Mouse (Mus musculus) urinary bladder, postnatal 10 days (tissue): ENCODE data around the gene Midn.

ENCODE experiments used
- DNase-seq: peaks from one replicate; pipeline ENCODE4 v3.0.0; 2022; ENCODE audit warnings: low spot score

Midn gene

GRCm38 (mm10) chr10:80171760-80172526 is 23.9 kb downstream of the Midn start:
- DNase-seq: no peak

DNA sequence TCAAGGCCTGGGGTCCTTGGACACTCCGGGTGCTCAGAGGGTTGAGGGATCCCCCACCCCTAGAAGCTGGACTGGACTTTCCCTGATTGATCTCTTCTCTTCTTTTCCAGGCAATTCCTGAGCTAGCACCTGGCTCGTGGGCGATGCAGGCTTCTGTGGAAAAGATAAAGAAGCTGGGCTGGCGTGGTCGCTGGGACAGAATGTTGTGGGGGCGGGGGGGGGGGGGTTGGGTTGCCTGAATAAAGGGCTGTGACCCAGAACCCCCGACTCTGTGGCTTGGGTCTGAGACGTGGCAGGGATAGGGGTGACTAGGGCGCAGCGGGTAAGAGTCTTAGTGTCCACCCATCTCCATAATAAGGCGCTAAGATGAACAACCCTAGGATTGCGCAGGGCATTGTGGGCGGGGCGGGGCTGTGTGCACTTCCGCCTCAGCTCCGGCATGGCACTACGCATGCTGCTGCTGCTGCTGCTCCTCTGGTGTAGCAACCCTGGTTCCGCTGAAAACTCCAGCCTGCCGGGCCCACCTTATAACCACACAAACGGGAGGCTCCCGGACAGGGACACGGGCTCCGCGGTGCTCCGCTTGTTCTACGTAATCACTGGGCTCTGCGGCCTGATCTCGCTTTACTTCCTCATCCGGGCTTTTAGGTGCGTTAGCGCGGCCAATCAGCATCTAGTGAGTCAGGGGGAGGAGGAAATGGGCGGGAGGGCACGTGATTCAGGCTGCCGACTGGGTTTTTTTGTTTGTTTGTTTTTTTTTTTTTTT is 24.6 kb downstream of the Midn start, which contains the start of gene 1600002K03Rik:
TSS of gene 1600002K03Rik (plus strand) at position 418 of the 766 bp plus-strand sequence.
- peak; percentile 55 for DNase-seq

GRCm38 (mm10) chr10:80173358-80173757 is 25.3 kb downstream of the Midn start:
- no peak for DNase-seq

DNA sequence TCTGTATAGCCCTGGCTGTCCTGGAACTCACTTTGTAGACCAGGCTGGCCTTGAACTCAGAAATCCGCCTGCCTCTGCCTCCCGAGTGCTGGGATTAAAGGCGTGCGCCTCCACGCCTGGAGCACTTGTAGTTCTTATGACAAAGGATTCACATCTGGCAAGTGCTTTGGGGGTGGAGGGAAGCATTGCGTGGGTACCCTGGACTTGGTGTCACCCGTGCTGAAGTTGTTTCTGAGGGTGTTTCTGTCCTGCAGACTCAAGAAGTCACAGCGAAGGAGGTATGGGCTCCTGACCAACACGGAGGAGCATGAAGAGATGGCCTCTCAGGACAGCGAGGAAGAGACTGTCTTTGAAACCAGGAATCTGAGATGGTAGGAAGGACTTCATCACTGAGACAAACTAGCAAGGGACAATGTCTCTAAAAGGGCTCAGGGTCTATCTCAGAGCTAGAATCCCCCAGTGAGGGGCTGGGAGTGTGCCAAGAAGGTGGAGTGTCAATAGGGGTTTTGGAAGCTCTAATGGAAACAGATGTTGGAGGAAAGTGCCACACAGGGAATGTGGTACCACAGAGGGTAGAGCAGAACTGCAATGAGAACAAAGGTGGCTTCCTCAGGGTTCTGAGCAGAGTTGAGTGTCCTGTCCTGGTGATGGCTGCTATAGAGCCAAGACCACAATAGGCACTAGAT is 26.0 kb downstream of the Midn start:
- DNase-seq: no peak

DNA sequence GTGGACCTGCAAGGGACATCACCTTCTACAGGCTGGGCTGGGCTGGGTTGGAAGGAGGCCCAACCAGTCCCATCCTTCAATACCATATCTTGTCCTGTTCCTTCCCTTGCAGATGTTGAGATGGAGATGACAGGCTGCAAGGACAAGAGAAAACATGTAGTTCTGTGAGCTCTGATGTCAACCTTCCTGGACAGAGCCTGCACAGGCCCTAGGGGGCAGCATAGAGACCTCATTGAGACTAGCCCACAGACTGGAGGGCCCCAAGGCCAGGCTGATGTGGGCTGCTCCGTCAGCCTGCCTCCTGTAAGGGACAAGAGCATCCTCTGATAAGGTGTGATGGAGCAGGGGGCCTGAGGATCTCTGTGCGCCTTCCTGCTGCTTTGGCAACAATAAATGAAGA is 26.6 kb downstream of the Midn start:
- DNase-seq: no peak

DNA sequence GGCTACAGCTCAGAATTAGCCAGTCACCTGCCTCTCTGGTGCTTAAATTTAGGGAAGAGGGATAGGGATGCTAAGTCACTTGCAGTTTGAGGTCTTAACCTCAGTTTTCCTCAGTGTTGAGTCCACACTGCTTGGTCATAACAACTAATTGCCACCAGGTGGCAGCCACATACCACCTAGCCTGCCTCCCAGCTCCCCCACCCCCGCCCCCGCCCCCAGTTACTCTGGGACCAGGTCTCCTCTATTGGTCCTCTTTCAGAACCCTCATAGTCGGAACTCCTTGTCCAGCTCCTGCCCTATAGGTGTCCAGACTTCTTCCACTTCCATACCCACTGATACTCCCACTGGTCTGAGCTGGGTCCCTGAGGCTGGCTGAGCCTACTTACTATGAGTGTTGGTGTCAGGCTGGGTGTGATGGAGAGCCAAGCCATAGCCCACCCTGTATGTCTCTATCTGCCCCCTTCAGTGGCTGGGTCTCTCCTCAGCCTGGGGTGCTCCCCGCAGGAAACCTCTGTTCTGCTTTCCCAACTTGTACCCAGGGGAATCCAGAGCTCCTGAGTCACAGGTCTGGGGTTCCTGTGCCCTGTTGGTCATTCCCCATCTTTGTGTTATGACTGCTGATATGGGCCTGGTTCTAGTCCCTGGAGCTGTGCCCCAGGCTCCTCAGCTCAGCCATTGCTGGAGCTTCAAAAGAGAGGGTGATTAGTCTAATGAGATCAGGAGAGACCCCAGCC is 27.6 kb downstream of the Midn start:
- no peak for DNase-seq

GRCm38 (mm10) chr10:80176270-80176834 is 28.3 kb downstream of the Midn start:
- DNase-seq: no peak

GRCm38 (mm10) chr10:80177441-80178279 is 29.6 kb downstream of the Midn start:
- no peak for DNase-seq

- DNase-seq: no peak
Observed at GRCm38 (mm10) chr10:80179068-80180051, 31.3 kb downstream of the Midn start, which contains the start of gene Efna2. TSS of gene Efna2 (plus strand) at chr10:80179482.

DNA sequence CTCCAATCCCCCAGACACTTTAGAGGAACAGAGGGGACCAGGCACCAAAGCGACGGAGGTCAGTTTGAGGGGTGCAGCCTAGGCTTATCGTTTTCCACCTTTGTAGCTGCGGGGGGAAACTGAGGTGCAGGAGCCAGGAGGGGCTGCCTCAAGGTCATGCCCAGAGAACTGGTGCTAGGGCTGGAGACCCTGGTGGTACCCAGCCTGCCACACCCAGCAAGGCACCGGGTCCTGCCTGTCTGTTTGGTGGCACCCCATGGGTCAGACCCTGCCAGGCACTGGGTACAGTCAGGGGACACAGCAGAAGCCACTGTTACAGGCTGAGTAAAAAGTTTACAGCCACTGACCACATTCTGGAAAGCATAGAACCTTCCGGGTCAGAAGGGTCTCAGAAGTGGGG is 32.2 kb downstream of the Midn start:
- no peak for DNase-seq

DNA sequence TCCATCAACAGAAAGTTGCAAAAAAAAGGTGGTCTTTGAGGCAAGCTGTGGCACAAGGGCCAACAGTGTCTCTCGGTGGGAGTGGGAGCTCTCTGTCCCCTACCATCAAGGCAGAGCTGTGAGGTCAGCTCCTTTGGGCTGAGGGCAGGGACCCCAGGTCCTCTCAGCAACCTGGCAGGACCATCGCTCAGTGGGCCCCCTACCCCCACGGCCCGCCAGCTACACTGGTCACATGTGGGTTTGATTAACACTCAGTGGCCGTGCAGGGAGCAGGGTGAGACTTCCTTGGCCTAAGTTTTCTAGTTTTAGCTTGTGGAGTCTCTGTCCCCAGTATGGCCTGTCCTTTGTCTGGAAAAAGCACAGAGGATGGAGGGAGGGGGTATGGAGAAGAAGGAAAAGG is 32.8 kb downstream of the Midn start:
- no peak for DNase-seq

DNA sequence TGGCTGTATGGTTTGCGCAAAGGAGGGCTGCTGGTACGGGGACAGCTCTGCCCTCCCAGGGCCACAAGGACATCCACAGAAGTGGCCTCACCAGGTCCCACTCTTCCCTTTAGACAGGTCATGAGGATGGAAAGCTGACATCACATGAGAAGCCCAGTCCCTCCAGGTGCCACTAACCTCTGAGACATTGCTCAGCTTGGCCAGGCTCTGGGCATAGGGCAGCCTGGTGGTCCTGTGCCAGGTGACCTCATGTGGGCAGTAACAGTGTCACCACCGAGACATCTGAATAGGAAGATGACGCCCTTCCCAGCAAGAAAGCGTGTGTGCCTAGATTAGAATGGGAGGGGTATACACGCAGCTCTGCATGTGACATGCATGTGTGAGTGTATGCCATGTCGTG is 34.5 kb downstream of the Midn start:
- DNase-seq: no peak

DNA sequence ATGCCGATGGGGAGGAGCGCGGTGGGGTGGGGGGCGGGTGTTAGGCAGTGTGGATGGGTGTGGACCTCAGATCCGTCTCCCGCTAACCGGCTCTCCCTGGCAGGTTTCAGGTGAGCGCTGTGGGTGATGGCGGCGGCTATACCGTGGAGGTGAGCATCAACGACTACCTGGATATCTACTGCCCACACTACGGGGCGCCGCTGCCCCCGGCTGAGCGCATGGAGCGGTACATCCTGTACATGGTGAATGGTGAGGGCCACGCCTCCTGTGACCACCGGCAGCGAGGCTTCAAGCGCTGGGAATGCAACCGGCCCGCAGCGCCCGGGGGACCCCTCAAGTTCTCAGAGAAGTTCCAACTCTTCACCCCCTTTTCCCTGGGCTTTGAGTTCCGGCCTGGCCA is 38.6 kb downstream of the Midn start:
- no peak for DNase-seq

- no peak for DNase-seq
Observed at GRCm38 (mm10) chr10:80187739-80188138, 39.7 kb downstream of the Midn start.

GRCm38 (mm10) chr10:80188453-80189024 is 40.5 kb downstream of the Midn start:
- no peak for DNase-seq

DNA sequence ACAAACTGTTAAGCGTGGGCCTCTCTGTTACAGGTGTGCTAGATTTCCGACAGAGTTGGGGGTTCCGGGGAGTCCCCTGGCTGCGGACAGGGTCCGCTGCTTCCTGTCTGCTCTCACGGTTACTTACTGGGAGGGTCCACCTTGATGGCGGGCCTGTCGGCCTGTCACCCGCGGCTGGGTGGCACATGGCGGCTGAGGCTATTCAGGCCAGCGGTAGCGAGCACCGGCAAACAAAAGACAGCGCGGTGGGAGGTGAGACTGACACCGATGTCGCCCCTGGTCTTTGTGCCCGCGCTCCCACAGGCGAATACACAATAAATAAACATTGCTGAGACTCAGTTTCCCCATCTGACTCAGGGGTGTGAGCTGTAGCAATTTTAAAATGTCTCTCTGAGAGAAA is 41.9 kb downstream of the Midn start:
- no peak for DNase-seq

DNA sequence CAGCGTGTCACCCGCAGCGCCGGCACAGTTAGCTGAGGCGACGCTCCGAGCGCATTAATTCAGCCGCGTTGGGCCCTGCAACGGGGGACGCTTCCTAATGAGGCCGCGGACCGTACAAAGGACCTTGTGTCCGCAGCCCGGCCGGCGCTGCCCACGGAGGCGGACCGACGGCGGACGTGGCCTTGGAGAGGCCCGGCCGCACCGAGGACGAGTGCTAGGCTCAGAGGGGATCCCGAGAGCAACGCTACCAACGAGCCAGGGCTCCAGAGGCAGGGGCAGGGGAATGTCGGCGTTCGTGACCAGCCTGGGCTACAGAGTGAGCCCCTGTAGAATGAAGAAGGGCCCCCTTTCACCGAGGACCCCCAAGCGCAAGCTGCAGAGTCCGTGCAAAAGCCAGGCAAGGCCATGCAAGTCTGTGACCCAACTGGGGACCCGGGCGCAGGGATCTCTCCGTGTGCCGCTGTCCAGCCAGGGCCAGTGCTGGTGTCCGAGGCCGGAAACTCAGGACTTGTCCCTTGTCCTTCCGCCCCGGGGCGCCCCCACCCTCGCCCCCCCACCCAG is 42.5 kb downstream of the Midn start:
- DNase-seq: no peak

- DNase-seq: no peak
Observed at GRCm38 (mm10) chr10:80193976-80194375, 45.9 kb downstream of the Midn start.

GRCm38 (mm10) chr10:80194441-80194840 is 46.4 kb downstream of the Midn start:
- no peak for DNase-seq
